Mouse (Mus musculus) liver, embryonic 12.5 days (tissue): Measurements from ENCODE around the gene Msh6. TPM values are rescaled to one million over a fixed set of nuclear protein-coding genes. Genes with fewer than 3 reads are reported as not detected.
"Not testable (repeated sequence)": the region's sequence is repeated elsewhere in the genome, so short reads cannot be mapped to it uniquely, and the experiment has no call there.

ENCODE experiments used
- ATAC-seq: fragments of 200-750 bp; cut with Nextera tagmentation; 2 replicates; pipeline ENCODE4 v1.8.0; 2017; ENCODE audit warnings: moderate number of reproducible peaks, mild to moderate bottlenecking, moderate library complexity
- H3K27ac ChIP-seq: fragments of 300-500 bp; sonication (generic); 2 replicates; pipeline ENCODE4 v1.5.1; 2016; ENCODE audit warnings: mild to moderate bottlenecking
- H3K27me3 ChIP-seq: fragments of 300-500 bp; sonication (generic); replicated peaks from 2 replicates; pipeline ENCODE4 v1.6.1; 2016; ENCODE audit warnings: mild to moderate bottlenecking, moderate library complexity
- H3K36me3 ChIP-seq: fragments of 300-500 bp; sonication (generic); 2 replicates; pipeline ENCODE4 v1.6.1; 2016; ENCODE audit warnings: mild to moderate bottlenecking, moderate library complexity
- H3K4me1 ChIP-seq: fragments of 300-500 bp; sonication (generic); 2 replicates; pipeline ENCODE4 v1.6.1; 2016
- H3K4me2 ChIP-seq: fragments of 300-500 bp; sonication (generic); 2 replicates; pipeline ENCODE4 v1.6.1; 2016; ENCODE audit warnings: mild to moderate bottlenecking, moderate library complexity
- H3K4me3 ChIP-seq: fragments of 300-500 bp; sonication (generic); 2 replicates; pipeline ENCODE4 v1.5.1; 2016; ENCODE audit warnings: mild to moderate bottlenecking, moderate library complexity
- H3K9ac ChIP-seq: fragments of 300-500 bp; sonication (generic); 2 replicates; pipeline ENCODE4 v1.6.1; 2016; ENCODE audit warnings: mild to moderate bottlenecking, moderate library complexity
- H3K9me3 ChIP-seq: fragments of 300-500 bp; sonication (generic); replicated peaks from 2 replicates; pipeline ENCODE4 v1.6.1; 2016; ENCODE audit warnings: mild to moderate bottlenecking, moderate library complexity
- WGBS: fragments of 180-500 bp; shearing (Covaris S2); methylation state at CpG from one replicate; pipeline ENCODE4 v1.1.7; 2016; ENCODE audit not compliant: insufficient replicate concordance; 5-methylcytosine and 5-hydroxymethylcytosine counted together
- polyA plus RNA-seq: library from polyadenylated mRNA; unstranded; fragments of >200 nt; fragmentation: Nextera tagmentation; extraction: Ambion mirVana; gene quantifications from 2 replicates; pipeline ENCODE4 v1.2.1, GENCODE M21; 2016

Gene Msh6
- polyA plus RNA-seq, 1 experiment from 2014 or later = 52.0 TPM

GRCm38 (mm10) chr17:87984440-87985214, 9.8 kb downstream of the Msh6 start:
- Histone ChIP-seq H3K4me3 (no peak overlapping the region), H3K27me3 (no peaks in the 10 kb centered on the region), H3K4me1 (no peaks in the 10 kb centered on the region; the same call in 1 of the 2 replicates), H3K9me3 (no peaks in the 10 kb centered on the region), H3K9ac (no peak overlapping the region), H3K36me3 (peaks cover 100% of the 10 kb centered on the region), H3K4me2 (no peak overlapping the region), H3K27ac (no peak overlapping the region)
- WGBS = 87% methylated on average over 20 of the region's 20 CpGs
- no peak for ATAC-seq

DNA sequence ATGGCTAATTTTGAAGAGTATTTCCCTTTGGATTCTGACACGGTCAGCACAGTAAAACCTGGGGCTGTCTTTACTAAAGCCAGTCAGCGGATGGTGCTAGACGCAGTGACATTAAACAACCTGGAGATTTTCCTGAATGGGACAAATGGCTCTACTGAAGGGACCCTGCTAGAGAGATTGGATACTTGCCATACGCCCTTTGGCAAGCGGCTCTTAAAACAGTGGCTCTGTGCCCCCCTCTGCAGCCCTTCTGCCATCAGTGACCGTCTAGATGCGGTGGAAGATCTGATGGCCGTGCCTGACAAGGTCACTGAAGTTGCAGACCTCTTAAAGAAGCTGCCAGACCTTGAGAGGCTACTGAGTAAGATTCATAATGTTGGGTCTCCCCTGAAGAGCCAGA, 11.1 kb downstream of the Msh6 start:
- H3K9ac ChIP-seq = no peak overlapping the region
- H3K4me3 ChIP-seq = no peak overlapping the region
- ATAC-seq = no peak
- peaks cover 100% of the 10 kb centered on the region for H3K36me3 ChIP-seq
- H3K27me3 ChIP-seq = no peaks in the 10 kb centered on the region
- WGBS = 90% methylated on average over 8 of the region's 8 CpGs
- H3K9me3 ChIP-seq = no peaks in the 10 kb centered on the region
- H3K4me1 ChIP-seq = no peaks in the 10 kb centered on the region; the same call in 1 of the 2 replicates
- H3K4me2 ChIP-seq = no peak overlapping the region
- no peak overlapping the region for H3K27ac ChIP-seq

DNA sequence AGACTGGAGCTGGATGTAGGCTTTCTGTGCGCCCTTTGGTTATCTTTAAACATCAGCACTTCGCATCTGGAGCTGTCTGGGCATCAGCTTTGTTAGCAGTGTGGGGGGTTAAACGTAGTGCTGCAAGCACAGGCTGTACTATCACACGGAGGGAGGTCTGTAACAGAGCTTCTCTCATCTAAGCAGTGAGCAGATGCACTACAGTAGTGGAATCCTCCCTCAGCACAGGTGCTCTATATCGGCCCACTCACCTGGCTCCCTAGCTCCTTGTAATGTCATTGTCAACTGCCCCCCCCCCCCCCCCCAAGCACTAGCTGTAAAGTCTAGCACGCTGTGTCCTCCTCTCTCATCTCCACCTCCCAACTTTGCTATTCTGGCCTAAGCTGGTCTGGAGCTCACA, 12.6 kb downstream of the Msh6 start:
- no peak for ATAC-seq
- H3K9ac ChIP-seq = no peak overlapping the region
- peaks cover 100% of the 10 kb centered on the region for H3K36me3 ChIP-seq
- WGBS = 66% methylated on average over 6 of the region's 6 CpGs
- no peak overlapping the region for H3K4me3 ChIP-seq
- H3K4me1 ChIP-seq = no peaks in the 10 kb centered on the region; the same call in 1 of the 2 replicates
- H3K9me3 ChIP-seq = no peaks in the 10 kb centered on the region
- no peaks in the 10 kb centered on the region for H3K27me3 ChIP-seq
- no peak overlapping the region for H3K4me2 ChIP-seq
- no peak overlapping the region for H3K27ac ChIP-seq

- Histone ChIP-seq H3K4me2 (no peak overlapping the region), H3K4me3 (no peak overlapping the region), H3K9ac (no peak overlapping the region), H3K27ac (no peak overlapping the region), H3K36me3 (peaks cover 97% of the 10 kb centered on the region), H3K4me1 (no peaks in the 10 kb centered on the region; the same call in 1 of the 2 replicates), H3K9me3 (no peaks in the 10 kb centered on the region), H3K27me3 (no peaks in the 10 kb centered on the region)
- no peak for ATAC-seq
- WGBS = 79% methylated on average over 3 of the region's 3 CpGs
Measured at GRCm38 (mm10) chr17:87992154-87992553, 17.3 kb downstream of the Msh6 start.

DNA sequence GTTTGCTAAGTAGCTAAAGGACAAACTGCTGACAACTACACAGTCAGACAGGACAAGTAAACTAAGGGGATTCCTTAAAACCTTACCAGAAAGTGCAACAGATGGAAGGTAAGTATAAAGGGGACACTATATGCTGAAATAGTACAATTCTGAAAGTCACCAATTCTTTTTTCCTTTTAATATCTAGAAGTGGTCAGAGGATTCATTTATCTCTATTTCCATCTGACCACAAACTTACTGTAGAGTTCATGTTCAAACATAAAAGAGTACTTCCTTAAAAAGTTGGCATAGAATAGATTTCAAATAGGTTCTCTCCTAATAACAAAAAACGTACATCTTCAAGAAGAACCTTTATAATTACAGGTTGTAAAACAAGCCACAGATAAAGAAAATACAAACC, 18.5 kb downstream of the Msh6 start:
- Histone ChIP-seq H3K9me3 (no peaks in the 10 kb centered on the region), H3K4me1 (no peaks in the 10 kb centered on the region), H3K4me3 (no peak overlapping the region), H3K9ac (no peak overlapping the region), H3K27me3 (no peaks in the 10 kb centered on the region), H3K27ac (no peak overlapping the region), H3K4me2 (no peak overlapping the region), H3K36me3 (peaks cover 95% of the 10 kb centered on the region)
- no peak for ATAC-seq
- WGBS = 75% methylated on average over 1 of the region's 1 CpGs

GRCm38 (mm10) chr17:87997808-87998207, 22.9 kb downstream of the Msh6 start:
- Histone ChIP-seq H3K4me2 (no peak overlapping the region), H3K9me3 (no peaks in the 10 kb centered on the region), H3K4me3 (no peak overlapping the region), H3K27me3 (no peaks in the 10 kb centered on the region), H3K4me1 (no peaks in the 10 kb centered on the region), H3K27ac (no peak overlapping the region), H3K9ac (no peak overlapping the region), H3K36me3 (peaks cover 87% of the 10 kb centered on the region)
- 84% methylated on average over 4 of the region's 4 CpGs for WGBS
- ATAC-seq = no peak

DNA sequence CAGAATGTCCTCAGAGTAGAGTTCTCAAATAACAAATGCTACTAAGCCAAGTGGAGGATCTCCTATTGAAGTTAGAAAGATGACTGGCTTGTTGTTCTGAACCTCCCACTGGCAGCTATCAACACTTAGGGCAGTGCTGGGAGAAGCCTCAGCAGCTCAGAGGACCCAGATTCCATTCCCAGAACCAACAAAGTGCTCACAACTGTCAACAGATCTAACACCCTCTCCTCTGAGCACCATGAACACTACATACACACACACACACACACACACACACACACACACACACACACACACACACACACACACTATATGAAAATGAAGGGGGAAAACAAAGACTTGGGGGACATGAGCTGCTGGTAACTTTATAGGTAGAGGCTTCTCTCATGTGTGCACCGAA, 30.0 kb downstream of the Msh6 start:
- Histone ChIP-seq H3K4me2 (no peak overlapping the region), H3K9me3 (no peaks in the 10 kb centered on the region), H3K4me3 (no peak overlapping the region), H3K27ac (no peak overlapping the region), H3K4me1 (no peaks in the 10 kb centered on the region), H3K9ac (no peak overlapping the region), H3K36me3 (peaks cover 80% of the 10 kb centered on the region), H3K27me3 (no peaks in the 10 kb centered on the region)
- 86% methylated on average over 1 of the region's 1 CpGs for WGBS
- no peak for ATAC-seq

GRCm38 (mm10) chr17:88006956-88007355, 32.1 kb downstream of the Msh6 start:
- ATAC-seq = no peak
- H3K4me3 ChIP-seq = no peak overlapping the region
- no peaks in the 10 kb centered on the region for H3K27me3 ChIP-seq
- no peak overlapping the region for H3K9ac ChIP-seq
- no peaks in the 10 kb centered on the region for H3K4me1 ChIP-seq
- peaks cover 84% of the 10 kb centered on the region for H3K36me3 ChIP-seq
- H3K9me3 ChIP-seq = no peaks in the 10 kb centered on the region
- no peak overlapping the region for H3K4me2 ChIP-seq
- no peak overlapping the region for H3K27ac ChIP-seq
- WGBS = 83% methylated on average over 8 of the region's 8 CpGs

- no peak overlapping the region for H3K4me2 ChIP-seq
- no peaks in the 10 kb centered on the region for H3K9me3 ChIP-seq
- no peak overlapping the region for H3K4me3 ChIP-seq
- no peak overlapping the region for H3K9ac ChIP-seq
- H3K4me1 ChIP-seq = peaks cover 2% of the 10 kb centered on the region; the same call in 1 of the 2 replicates
- H3K27me3 ChIP-seq = no peaks in the 10 kb centered on the region
- peaks cover 57% of the 10 kb centered on the region for H3K36me3 ChIP-seq
- H3K27ac ChIP-seq = no peak overlapping the region
- 68% methylated on average over 1 of the region's 1 CpGs for WGBS
- no peak for ATAC-seq
Measured at GRCm38 (mm10) chr17:88014456-88014855, 39.6 kb downstream of the Msh6 start.

GRCm38 (mm10) chr17:88016027-88016426, 41.2 kb downstream of the Msh6 start:
- not testable (repeated sequence) for H3K4me2 ChIP-seq, H3K27me3 ChIP-seq, H3K4me1 ChIP-seq, ATAC-seq, H3K9ac ChIP-seq, H3K27ac ChIP-seq, H3K9me3 ChIP-seq, H3K4me3 ChIP-seq
- 83% methylated on average over 8 of the region's 8 CpGs for WGBS
- peaks cover 43% of the 10 kb centered on the region for H3K36me3 ChIP-seq

DNA sequence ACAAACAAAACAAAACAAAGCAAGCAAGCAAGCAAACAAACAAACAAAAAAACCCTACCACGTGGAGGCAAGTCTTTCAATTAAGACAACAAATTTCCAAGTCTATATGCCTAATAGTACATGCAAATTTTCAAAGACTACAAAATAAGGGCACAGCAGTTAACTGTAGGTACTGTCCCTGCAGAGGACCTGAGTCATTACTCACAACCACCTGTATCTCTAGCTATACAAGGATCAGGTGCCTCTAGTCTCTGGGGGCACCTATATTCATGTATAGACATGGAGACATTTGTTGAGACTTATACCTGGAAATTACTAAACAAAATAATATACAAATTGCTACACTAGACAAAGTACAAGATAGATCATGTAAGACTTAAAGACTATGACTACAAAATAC, 49.1 kb downstream of the Msh6 start:
- WGBS = 80% methylated on average over 1 of the region's 1 CpGs
- Histone ChIP-seq H3K9ac (no peak overlapping the region), H3K27me3 (no peaks in the 10 kb centered on the region), H3K9me3 (no peaks in the 10 kb centered on the region), H3K36me3 (no peaks in the 10 kb centered on the region), H3K4me3 (no peak overlapping the region), H3K4me1 (peaks cover 10% of the 10 kb centered on the region; the same call in 1 of the 2 replicates), H3K4me2 (no peak overlapping the region), H3K27ac (no peak overlapping the region)
- ATAC-seq = no peak

GRCm38 (mm10) chr17:88025227-88025626, 50.4 kb downstream of the Msh6 start:
- no peak for ATAC-seq
- Histone ChIP-seq H3K9me3 (no peaks in the 10 kb centered on the region), H3K4me3 (no peak overlapping the region), H3K4me2 (no peak overlapping the region), H3K27me3 (no peaks in the 10 kb centered on the region), H3K27ac (no peak overlapping the region), H3K9ac (no peak overlapping the region), H3K36me3 (no peaks in the 10 kb centered on the region), H3K4me1 (peaks cover 14% of the 10 kb centered on the region)
- WGBS = 37% methylated on average over 4 of the region's 4 CpGs
